Mouse (Mus musculus): ENCODE results near the gene Gng12.
"Not testable (repeated sequence)": the region's sequence is repeated elsewhere in the genome, so short reads cannot be mapped to it uniquely, and the experiment has no call there.

The Gng12 gene

DNA sequence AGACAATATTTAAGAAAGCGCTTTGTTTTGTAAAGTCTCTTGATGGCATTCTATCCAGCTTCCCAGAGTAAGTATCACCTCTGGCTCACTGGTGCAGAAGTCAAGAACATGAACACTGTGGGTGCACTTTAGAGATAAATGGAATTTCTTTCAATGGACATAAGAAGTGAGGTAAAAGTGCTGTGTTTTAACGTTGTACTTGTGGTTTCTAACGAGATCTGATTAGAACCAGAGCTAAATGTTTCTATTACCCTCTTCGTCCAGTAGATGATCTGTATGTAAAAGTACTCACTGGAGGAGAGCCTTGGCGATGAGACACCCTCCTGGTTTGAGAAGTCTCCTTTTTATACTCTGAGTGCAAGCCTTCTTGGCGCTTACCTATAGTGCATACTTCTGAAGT, 92.8 kb downstream of the Gng12 start:
- no peak for DNase-seq (ENCODE audit: low read depth, low spot score)

DNA sequence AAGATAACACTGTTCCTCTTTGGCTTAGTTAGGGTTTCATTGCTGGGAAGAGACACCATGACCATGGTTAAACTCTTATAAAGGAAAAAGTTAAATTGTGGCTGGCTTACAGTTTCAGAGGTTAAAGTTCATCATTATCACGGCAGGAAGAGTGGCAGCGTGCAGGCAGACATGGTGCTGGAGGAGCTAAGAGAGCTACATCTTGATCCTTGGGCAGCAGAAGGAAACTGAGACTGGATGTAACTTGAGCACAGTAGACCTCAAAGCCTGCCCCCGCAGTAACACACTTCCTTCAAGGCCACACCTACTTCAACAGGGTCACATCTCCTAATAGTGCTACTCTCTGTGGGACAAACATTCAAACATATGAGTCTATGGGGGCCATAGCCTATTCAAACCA, 93.3 kb downstream of the Gng12 start:
- no peak for DNase-seq (ENCODE audit: low read depth, low spot score)

DNA sequence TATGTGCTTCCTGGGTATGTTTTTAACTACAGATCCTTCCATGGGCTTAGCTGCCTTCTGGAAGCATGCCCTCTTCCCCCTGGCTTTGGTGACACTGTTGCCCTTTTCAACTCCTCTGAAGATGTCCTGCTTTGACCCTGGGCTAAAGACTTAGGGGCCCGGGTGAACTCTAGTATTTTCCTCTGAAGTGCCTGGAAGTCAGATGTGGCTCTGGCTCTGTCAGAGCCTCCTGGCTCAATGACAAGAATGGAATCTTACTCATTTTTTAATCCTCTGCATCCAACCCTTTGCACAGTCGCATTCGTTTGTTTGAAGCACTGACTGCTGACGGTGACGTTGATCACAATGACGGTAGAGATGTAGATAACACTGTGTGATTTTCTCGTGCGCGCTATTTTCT, 96.0 kb downstream of the Gng12 start:
- no peak for DNase-seq (ENCODE audit: low read depth, low spot score)

DNA sequence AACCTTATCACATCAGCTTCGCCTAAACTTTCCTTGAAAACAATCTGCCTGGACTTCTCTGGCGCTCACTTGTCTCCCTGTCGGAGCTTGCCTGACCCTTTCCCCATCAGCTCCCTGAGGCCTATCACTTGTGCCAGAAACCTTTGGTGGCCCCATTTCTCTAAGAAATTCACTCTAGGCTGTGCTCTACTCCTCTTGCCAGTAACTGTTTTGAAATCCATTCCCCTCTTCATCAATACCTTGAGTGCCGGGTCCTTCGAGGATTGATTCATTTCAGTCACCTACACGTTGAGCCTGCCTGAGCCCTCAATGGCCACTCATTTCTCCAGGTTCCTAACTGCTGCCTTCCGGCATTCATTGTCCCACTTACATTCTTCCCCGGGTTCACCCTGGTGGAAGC, 96.6 kb downstream of the Gng12 start:
- DNase-seq (ENCODE audit: low read depth, low spot score), result no peak

DNA sequence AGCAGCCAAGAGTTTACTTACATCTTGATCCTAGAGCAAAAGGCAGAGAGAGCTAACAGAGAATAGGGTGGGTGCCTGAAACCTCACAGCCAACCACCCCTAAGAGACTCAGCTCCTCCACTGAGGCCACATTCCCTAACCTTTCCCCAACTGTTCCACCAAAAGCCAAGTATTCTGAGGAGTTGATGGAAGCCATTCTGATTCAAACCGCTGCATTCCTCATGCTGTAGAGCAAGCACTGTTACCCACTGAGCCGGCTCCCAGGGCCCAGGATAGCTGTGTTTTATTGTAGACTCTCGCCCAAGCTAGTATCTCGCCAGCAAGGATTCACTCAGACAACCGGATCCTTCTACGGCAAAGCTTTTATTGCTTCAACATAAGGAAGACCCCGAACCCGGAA, 98.8 kb downstream of the Gng12 start:
- DNase-seq (ENCODE audit: low read depth, low spot score), result no peak

DNA sequence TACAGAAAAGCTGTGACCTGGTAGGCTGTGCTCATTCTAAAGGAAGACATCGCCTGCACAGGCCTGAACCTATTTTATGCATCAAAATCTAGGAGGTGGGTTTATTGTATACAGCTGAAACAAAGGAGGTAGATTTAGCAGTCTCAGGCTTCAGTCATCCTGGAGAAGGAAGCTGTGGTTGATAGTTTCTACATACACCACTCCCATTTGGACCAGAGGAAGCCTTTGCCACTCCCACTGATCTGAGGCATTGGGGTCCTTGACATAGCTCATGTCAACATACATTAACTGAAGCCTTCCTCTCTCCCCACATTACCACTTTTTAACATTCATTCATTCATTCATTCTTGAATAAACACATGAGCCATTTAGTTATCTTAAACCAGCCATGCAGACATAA, 99.6 kb downstream of the Gng12 start:
- DNase-seq (ENCODE audit: low read depth, low spot score), result no peak

DNA sequence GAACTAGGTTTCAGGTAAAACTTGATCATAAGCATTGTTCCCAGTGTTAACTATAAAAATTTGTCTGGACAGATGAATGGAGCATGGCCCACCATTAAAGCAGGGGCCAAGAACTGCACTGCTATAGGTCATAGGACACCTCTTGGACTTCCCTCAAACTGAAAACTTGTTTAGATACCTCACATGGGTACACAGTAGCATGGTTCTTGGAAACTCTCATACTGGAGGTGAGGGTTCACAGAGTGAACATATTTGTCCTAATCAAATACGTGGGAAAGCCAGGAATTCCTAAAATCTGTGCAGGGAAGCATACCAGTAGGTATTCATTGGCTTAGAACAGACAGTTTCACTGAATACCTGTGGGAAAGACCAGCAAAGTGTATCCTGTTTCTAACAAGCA, 100.1 kb downstream of the Gng12 start:
- no peak for DNase-seq (ENCODE audit: low read depth, low spot score)

DNA sequence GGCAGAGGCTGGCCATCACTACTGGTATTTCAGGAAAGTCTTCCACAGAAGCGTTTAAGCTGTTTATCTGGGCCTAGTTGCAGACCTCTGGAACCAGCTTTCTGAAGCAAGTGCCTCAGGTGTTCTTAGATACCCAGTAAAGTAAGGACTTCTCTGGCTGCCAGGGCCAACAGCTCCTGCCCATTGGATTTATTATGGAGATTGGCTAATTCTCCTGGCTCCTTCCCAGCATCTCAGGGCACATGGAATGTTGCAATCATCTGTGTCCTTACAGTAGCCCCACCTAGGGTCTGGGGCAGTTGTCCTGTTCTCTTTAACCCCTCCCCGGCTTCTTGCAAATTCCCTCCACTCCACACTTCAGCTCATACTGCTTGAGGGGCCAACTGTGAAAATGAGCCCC, 102.4 kb downstream of the Gng12 start:
- DNase-seq (ENCODE audit: low read depth, low spot score), result no peak

DNA sequence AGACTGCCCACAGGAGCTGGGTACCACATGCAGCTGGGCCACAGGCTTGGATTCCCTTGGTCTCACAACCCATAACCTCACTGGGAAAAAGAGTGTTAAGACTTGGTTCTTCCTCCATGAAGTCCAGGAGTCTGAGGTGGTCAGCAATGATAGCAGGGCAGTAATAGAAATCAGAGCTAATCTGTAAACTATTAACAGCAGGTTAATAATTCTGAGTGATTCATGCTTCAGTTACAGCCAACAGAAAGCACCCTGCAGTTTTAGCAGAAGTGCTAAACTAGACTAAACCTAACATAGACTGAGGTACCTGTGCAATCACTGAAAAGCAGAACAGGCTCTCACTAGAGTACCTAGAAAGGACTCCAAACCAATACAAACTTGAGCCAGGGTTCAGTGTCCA, 103.6 kb downstream of the Gng12 start:
- DNase-seq (ENCODE audit: low read depth, low spot score), result no peak

DNA sequence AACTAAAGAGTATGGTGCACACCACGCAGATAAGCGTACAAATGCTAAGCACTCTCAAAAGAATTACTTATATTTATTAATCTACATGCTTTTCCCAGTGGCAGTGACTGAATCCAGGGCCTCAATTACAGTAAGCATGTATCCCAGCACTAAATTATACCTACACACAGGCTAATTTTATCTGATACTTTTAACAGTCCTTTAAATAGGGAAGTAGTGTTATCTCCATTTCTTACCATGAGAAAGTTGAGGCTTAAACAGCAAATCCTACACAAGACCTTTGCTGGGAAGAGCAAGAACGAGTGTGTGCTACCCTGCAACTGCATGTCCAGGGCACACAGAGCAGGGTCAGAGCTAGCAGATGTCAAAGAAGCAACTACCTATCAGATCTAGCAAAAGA, 113.7 kb downstream of the Gng12 start:
- DNase-seq (ENCODE audit: low read depth, low spot score), result no peak

DNA sequence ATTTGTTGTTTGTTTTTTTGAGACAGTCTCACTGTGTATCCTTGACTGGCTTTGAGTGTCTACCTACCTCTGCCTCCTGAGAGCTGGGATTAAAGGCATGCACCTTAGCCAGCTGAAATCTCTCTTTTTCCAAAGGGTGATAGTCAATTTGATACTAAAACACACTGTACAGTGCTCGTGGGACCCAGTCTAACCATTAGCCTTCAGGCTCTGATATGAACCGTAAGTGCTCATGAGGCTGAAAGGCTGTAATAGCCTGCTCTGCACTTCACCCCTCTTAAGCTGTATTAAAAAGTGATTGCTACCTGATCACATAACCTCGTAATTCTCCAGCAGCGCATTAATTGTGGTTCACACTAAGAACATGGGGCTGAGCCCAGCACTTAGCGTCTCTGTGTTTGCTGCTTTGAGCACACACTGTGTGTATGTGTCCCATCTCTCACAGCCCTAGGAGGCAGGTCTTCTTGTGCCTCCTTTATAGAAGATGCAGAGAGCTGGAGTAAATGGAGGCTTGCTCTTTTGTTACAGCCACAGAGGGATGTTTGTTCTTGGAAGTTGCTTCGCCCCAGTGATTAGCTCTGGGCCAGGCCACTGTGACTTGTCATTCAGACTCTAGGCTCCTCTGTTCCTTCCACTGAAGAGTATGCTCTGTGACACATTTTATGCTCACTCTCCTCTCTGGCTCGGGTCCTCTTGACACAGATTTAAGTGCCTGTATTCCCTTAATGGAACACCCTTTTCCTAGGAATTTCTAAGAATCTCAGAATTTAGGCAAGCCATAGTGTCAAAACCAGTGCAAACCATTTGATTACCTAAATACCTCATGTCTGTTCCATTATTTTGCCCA, 114.4 kb downstream of the Gng12 start:
- DNase-seq (ENCODE audit: low read depth, low spot score), result no peak

DNA sequence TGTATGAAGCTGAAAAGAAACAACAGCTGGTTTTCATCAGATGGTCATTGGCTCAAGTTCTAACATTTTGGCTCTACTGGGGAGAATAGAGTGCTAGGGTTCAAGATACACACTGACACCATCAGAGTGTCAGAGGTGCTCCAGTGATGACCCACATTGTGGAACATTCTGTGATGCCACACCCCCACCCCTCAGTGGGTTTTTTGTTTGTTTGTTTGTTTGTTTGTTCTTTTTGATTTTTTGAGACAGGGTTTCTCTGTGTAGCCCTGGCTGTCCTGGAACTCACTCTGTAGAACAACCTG, 115.0 kb downstream of the Gng12 start:
- no peak for DNase-seq (ENCODE audit: low read depth, low spot score)

DNA sequence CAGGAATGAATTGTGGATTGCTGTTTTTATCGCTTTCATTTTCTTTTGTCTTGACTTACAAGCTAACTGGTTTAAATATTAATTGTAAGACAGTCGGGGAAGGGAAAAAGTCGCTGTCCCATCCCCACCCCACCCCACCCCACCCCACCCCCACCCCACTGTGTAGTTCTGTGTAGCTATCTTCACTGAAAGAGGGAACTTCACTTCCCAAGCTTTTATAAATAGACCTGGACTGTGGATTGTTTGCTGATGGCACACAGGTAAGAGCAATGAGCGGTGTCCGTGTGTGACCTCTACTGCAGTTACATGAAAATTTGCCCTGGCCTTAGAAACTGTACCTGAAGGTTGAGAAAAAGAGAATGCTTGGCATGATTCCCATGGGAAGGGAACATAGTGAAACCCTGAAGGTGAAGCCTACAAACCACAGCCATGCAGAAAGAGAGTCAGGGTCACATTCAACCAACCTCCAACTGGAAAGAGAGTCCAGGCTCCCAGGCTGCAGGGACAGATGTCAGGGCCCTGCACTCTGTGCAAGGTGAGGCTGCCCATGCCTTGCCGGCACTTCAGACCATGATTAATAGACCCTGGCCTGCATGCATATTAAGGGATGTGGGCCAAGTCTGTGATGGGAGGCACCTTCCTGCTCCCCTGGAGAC, 117.2 kb downstream of the Gng12 start:
- no peak for DNase-seq (ENCODE audit: low read depth, low spot score)

DNA sequence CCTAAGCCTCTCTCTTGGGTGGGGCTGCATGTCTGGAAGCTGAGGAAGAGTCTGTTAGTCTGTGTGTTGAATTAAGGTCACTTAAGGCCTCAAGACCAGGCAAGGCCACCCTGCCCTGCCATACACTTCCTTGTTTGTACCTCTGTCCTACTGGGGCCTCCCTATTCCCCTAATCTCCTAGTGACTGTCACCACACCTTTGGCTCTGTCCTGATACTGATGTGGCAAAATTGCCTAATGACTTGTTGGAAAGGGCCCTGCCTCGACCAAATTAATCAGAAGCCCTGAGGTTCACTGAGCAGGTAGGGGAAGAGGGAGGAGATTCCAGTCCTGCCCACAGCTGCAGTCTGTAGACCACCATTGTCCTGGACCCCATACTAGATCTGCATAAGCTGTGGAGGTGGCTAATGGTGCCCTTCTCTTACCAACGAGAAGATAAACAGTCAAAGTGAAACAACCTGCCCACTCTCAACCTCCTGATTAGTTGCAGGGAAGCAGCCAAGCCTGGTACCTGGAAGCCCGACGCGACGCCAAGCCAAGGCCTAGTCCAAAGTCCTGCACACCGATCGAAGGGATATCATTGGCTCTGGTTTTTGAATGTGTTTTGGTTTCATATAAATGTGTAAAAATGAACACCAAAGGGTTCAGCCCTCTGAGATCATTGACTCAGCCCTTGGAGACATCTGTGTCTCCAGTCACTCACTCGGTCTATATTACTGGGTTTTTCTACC, 117.9 kb downstream of the Gng12 start:
- no peak for DNase-seq (ENCODE audit: low read depth, low spot score)

DNA sequence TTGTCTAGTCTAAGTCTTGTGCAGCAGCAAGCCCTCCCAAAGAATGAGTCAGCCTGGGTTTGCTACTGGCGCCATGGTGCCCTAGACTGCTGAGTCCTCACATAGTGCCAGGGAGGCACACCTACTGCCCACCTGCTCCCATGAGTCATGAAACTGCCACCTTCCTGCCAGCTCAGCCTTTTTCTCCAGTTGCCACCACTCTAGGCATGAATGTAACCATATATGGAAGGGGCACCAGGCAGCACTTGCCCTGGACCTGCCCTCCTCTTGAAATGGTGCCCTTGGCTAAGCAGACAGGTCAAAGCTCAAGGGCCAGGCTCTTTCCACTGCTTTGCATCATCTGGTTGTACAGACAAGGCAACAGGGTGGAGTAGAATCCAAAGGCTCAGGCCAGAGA, 118.5 kb downstream of the Gng12 start:
- DNase-seq (ENCODE audit: low read depth, low spot score), result no peak

DNA sequence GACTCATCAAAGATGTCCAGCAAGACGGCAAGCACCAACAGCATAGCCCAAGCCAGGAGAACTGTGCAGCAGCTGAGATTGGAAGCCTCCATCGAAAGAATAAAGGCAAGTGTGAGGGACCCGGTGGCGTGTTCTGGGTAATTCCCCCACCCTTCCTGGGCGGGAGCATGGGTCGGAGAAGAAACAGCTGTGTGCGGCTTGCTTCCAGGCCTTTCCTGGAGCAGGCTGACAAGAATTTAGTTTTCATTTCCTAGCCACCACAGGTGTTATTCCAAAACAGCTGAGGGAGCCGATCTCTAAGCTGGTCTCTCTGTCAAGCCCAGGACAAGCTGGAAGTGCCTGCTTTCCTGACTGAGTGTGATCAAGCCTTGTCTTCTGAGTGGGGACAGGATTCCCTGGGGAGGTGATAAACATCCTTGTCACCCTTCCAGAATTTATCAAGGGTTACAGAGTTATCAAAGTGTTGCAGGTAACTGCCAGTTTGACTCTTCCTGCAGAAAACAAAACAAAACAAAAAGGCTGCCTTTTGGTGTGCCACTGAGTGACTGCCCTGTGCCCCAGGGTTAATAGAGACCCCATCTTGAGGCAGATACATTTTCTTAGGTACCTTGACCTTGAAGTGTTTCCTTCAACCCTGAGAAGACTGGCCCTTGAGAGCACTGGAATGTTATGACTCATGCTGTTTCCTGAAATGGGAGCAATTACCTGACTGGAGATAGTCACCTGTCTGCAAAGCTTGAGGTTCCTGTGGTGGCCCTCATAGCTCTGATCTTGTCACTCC, 119.7 kb downstream of the Gng12 start:
- DNase-seq (ENCODE audit: low read depth, low spot score), result no peak

DNA sequence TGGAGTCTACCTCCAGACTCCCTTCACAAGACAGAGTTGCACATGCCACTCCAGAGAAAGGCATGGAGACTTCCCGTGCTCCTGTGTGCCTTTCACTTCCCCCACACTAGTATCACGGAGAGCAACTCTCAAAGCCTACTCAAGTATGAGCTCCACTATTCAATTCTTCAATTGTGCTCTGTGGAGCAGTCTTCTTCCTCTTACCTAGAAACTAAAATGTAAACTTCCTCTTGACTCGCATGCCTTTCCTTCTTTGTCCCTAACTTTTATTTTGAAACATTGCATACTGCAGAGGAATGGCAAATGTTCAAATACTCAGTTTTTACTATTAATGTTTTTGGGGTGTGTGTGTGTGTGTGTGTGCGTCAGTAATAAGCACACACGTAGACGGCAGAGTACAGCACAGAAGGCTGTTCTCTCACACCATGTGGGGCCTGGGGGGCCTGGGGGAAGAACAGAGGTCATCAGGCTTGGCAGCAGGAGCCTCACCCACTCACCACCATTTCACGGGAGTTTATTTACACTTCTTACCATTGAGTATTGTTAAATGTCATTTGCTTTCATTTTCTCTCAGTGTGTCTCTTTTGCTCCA, 120.4 kb downstream of the Gng12 start:
- no peak for DNase-seq (ENCODE audit: low read depth, low spot score)

DNA sequence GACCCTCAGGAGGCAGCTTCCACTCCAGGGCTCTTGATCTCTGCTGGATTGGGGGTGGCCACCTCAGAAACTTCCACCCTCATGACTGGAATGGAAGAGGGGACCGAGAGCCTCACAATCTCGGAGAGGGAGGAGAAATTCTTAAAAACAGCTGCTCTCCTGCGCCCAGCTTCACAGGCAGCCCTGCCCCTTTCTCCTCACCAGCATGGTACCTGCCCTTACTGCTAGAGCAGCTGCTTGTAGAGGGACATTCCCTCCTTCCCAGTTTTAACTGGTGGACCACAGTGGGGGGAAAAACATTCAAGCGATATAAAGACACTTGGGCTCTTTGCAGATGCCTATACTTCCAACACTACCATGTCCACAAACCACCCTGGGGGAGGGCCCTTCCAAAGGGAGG, 122.2 kb downstream of the Gng12 start:
- DNase-seq (ENCODE audit: low read depth, low spot score), result no peak

DNA sequence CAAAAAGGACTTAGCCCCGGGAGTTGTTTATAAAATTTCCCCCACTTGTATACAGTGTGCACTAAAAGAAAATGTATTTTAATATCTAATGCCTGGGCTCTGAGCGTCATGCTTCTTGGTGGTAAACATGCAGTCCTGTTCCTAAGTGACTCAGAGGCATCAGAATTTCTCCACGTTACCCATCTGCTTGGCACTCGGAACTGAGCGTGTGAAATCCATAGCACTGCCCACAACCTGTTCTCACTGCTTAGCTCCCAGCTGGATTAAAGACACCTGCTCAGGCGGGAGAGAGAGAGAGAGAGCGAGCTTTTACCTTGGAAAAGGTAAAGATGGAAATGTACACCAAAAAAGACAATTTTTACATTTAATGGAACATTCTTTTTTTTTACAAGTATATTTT, 122.8 kb downstream of the Gng12 start:
- not testable (repeated sequence) for DNase-seq (ENCODE audit: low read depth, low spot score)

DNA sequence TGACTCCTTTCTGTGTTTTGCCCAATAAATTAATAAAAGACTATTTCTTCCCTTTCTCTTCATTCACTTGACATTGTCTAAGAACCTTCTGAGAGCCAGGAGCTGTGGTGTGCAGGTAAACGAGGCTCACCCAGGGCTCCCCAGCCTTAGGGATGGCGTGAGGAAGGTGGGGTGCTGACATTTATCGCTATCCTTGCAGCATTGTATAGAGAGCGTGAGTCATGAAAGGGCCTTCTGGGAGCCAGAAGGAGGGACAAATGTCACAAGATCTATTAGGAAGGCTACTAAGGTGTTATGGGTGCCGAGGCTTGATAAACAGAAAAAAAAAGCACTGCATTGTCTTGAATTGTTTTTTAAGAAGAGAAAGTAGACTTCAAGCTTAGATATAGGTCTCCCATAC, 125.1 kb downstream of the Gng12 start:
- DNase-seq (ENCODE audit: low read depth, low spot score), result no peak

DNA sequence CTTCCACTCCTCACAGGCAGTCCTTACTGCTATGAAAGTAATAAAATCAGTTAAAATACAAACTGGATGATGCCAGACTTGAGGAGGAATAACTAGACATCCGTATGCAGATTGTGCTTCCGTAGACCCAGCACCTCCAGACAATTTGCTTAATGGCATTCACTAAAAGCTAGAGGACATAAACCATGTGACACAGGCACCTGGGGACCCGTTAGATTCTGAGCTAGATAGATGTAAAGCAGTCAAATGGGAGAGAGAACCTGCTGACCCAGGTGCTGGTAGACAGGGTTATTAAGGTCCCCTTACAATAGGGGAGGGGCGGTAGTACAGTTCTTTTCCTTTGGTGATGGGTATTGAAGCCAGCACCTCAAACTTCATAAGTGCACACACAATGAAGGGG, 127.5 kb downstream of the Gng12 start:
- DNase-seq (ENCODE audit: low read depth, low spot score), result no peak

DNA sequence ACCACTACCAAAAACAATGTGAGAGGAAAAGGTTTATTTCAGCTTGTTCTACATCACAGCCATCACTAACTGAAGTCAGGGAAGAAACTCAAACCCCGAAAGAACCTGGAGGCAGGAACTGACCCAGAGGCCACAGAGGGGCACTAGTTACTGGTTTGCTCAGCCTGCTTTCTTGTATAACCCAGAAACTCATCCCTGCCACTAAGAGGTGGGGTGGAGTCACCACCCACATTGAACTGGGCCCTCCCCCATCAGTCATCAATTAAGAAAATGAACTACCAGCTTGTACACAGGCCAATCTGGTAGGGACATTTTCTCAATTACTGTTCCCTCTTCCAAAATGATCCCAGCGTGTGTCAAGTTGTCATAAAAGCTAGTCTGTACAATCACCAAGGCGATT, 130.5 kb downstream of the Gng12 start:
- DNase-seq (ENCODE audit: low read depth, low spot score), result no peak

All from telencephalon, adult 2 months (tissue).